Mouse (Mus musculus): ENCODE data around the gene Cipc.

The Cipc gene

GRCm38 (mm10) chr12:86989378-86989777, 42.5 kb downstream of the Cipc start:
- no peak for DNase-seq (ENCODE audit: extremely low read depth, low read depth)

DNA sequence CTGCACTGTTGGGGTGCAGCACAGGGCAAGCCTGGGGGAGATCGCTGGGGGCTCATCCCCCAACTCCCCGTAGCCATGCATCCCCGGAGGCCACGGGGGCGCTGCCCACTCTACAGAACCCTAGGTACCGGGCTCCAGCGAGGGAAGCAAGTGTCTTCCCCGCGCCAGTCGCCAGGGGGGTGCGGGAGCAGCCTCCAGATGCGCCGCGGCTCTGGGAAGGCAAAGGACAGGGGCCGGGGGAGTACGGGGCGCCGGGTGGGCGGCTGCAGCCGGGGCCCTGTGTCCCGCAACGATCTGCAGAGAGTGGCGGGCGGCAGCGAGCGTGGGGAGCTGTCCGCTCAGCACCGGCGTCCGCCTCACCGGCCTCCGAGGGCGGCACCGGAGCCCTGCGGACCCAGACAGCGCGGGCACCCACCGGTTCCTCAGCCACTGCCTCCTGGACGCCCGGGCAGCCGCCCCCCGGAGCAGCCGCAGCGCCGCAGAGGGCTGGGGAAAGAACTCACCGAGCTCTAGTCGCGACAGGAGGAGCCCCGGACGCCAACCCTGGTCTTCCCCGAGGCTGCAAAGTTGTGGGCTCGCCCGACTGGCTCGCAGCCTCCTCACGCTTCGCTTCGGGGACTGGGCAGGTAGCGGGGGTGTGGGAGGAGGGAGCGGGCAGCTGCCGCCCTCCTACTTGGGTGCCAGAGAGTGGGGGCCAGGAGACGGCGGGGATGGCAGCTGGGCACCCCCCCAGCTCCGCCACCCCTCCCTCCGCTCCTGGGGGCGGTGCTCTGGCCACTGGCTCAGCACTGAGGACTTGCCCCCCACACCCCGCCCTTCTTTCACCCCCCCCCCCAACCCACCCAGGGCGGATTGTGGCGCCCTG, 43.3 kb downstream of the Cipc start, which contains the start of gene Zdhhc22:
Gene Zdhhc22, minus strand, starts transcription at position 541 of the 865 bp plus-strand sequence.
- no peak for DNase-seq (ENCODE audit: extremely low read depth, low read depth)

DNA sequence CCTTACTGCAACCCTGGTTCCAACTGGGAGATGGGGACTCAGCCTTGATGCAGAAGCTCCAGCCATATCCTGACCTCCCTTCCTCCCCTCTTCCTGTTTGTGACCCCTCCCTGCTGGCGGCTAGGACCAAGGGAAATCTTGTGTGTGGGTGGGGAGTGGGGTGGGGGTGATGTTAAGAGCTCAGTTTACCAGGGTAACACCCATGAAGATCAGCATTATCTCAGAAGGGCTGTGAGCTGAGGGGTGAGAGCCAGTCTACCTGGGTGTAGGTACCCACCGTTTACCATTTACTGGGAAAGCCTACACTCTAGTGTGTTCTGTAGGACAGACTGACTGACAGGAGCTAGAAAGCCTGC, 43.9 kb downstream of the Cipc start:
- DNase-seq (ENCODE audit: extremely low read depth, low read depth) = no peak

GRCm38 (mm10) chr12:86994166-86994565, 47.3 kb downstream of the Cipc start:
- no peak for DNase-seq (ENCODE audit: extremely low read depth, low read depth)

- DNase-seq (ENCODE audit: extremely low read depth, low read depth) = no peak
Observed at GRCm38 (mm10) chr12:86994776-86995175, 47.9 kb downstream of the Cipc start.

GRCm38 (mm10) chr12:86995931-86996330, 49.1 kb downstream of the Cipc start:
- DNase-seq (ENCODE audit: extremely low read depth, low read depth) = no peak

- no peak for DNase-seq (ENCODE audit: extremely low read depth, low read depth)
Observed at GRCm38 (mm10) chr12:86998699-86999098, 51.9 kb downstream of the Cipc start.

DNA sequence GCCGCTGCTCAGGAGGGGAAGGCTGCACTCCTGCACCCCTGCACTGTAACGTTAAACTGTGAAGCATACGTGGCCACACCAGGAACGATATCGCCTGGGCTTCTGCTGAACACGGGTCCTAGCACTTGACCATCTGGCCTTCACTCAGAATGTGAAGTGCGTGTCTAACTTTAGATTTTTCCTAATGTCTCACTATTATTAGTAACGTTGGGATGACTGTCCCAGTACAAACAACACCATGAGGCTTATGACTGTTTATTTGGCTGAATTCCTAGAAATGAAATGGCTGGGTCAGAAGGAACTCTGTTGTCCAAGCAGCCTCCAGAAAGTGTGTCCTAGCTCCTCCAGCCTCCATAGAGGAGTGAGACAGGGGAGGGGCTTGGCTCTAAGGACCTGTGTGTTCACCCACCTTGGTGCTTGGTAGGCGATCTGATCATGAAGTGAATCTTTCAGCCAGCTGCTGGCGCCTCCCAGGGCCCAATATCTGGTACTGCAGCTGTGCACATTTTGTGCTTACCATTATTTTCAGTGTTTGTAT, 52.5 kb downstream of the Cipc start:
- DNase-seq (ENCODE audit: extremely low read depth, low read depth) = no peak

DNA sequence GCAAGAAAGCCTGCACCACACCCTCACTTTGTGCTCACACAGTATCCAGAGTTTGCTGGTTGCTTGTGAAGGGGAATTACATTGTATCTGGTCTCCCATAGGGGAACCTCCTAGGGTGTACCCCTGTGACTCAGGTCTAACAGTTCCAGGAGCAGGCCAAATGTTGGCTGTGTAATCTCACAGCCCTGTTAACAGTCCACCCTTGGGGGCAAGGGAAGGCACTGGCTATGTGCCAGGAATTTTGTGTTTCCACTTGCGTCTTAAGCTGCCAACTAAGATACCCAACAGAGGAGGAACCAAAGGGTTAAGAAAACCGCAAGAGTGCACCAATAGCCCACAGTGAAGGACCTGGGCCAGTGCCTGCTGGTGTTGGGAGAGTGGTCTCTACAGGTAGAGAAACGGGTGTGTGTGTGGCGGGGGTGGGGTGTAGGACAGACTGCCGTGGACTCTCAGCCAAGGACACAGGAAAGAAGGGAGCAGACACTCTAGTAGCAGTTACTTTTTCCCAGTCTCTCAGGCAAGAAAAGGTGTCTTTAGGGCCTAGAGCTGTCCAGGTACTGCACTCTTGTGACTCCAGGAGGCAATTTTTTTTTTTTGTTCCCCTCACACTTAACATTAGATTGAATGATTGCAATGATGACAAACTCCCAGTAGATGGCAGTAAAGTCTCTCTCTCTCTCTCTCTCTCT, 53.5 kb downstream of the Cipc start:
- DNase-seq (ENCODE audit: extremely low read depth, low read depth) = peak; percentile 52

DNA sequence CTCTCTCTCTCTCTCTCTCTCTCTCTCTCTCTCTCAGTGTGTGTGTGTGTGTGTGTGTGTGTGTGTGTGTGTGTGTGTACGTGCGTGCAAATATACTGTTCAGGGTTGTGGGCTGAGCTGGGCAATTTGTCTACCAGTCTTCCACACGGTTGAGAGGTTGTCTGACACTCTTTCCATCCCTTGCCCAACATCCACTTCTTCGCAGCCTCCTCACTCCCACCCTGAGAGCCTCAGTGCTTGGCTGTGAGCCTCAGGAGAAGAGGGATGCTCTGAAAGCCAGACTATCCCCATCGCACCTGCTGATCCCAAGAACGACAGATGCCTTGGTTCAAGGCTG, 54.0 kb downstream of the Cipc start:
- DNase-seq (ENCODE audit: extremely low read depth, low read depth) = no peak

DNA sequence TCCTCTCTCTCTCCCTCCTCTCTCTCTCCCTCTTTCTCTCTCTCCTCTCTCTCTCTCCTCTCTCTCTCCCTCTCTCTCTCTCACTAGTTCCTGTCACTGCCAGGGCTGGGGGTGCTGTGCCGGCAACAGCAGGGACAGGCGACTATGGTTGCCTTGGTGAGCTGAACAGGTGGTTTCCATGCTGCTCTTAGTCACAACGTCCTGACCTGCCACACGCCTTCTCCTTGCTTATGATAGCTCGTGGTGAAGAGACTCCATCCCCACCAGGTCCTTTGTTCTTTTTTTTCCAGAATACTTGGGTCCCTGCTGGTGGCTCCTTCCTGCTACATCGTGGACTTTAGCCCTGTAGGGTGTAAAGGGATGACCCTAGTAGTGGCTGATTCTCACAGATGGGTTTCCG, 55.4 kb downstream of the Cipc start:
- no peak for DNase-seq (ENCODE audit: extremely low read depth, low read depth)

- no peak for DNase-seq (ENCODE audit: extremely low read depth, low read depth)
Observed at GRCm38 (mm10) chr12:87002815-87003214, 56.0 kb downstream of the Cipc start.

- no peak for DNase-seq (ENCODE audit: extremely low read depth, low read depth)
Observed at GRCm38 (mm10) chr12:87003606-87004005, 56.8 kb downstream of the Cipc start.

DNA sequence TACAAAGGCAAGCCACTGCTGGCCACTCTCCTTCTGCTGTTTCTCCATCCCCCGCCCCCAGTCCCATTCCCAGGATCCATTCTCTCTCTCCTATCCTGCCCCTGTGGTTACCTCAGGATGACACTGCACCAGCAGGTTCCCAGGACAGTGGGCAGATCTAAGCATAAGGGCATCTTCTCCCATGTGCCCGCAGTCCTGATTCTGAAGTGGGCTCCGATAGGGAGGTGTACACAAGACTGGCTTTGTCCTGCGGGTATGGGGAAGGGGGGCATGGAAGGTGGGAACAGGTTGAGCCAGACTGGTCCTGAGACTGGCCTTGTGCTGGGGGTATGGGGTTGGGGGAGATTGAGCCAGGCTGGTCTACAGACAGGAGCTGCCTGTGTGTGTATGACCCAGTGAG, 57.8 kb downstream of the Cipc start:
- no peak for DNase-seq (ENCODE audit: extremely low read depth, low read depth)
